Mouse (Mus musculus) ES-E14 (cell line): ENCODE measurements at regions not wholly inside any gene's neighbourhood (a gene's known extent, or its start where the extent isn't known, plus 50 kb on each side); places are given as distances from the start of the nearest gene placed in this dataset.

Source experiments
- DNase-seq: peaks from one replicate; pipeline ENCODE4 v3.0.0-alpha.2; 2013; ENCODE audit warnings: low read depth, low spot score
- H3K27ac ChIP-seq: 2 replicates; pipeline ENCODE4 v1.5.1; 2012; ENCODE audit warnings: low read depth, mild to moderate bottlenecking, low read length, moderate library complexity, mixed read lengths; ENCODE audit not compliant: poor library complexity, insufficient read depth, severe bottlenecking
- H3K36me3 ChIP-seq: 2 replicates; pipeline ENCODE4 v1.6.1; 2012; ENCODE audit warnings: mild to moderate bottlenecking, low read length, moderate library complexity, mixed read lengths; ENCODE audit not compliant: control insufficient read depth, poor library complexity, insufficient read depth, severe bottlenecking
- H3K4me1 ChIP-seq, 2 experiments: fragments of 150-350 bp in 1 of 2; sonication (generic) in 1 of 2; 2 replicates each; pipeline ENCODE4 v1.6.1; 2012; ENCODE audit warnings: low read length in 2 of 2, mild to moderate bottlenecking in 1 of 2, mixed read lengths in 1 of 2; ENCODE audit not compliant: control insufficient read depth in 2 of 2, insufficient read depth in 2 of 2, poor library complexity in 1 of 2
- H3K4me3 ChIP-seq, 2 experiments: fragments of 150-350 bp in 1 of 2; sonication (generic) in 1 of 2; 2 replicates each; pipeline ENCODE4 v1.5.1; 2012; ENCODE audit warnings: low read length in 2 of 2, low read depth in 1 of 2, mild to moderate bottlenecking in 1 of 2, mixed read lengths in 1 of 2; ENCODE audit not compliant: insufficient read depth in 1 of 2, poor library complexity in 1 of 2, severe bottlenecking in 1 of 2
- H3K9ac ChIP-seq: 2 replicates; pipeline ENCODE4 v1.6.1; 2012; ENCODE audit warnings: low read depth, mild to moderate bottlenecking, low read length, mixed read lengths; ENCODE audit not compliant: poor library complexity, insufficient read depth, severe bottlenecking
- H3K9me3 ChIP-seq: fragments of 150-350 bp; sonication (generic); 2 replicates; pipeline ENCODE4 v1.6.1; 2012; ENCODE audit warnings: low read depth, mild to moderate bottlenecking, low read length; ENCODE audit not compliant: control insufficient read depth, insufficient read depth
- CHD2 ChIP-seq: IDR thresholded peaks from 2 replicates; pipeline ENCODE4 v1.6.1; 2014; ENCODE audit warnings: mild to moderate bottlenecking, low read depth, low read length, inconsistent platforms
- HCFC1 ChIP-seq: IDR thresholded peaks from 2 replicates; pipeline ENCODE4 v1.6.1; 2012; ENCODE audit warnings: low read length, inconsistent platforms, borderline replicate concordance; ENCODE audit not compliant: insufficient read depth
- MAFK ChIP-seq: IDR thresholded peaks from 2 replicates; pipeline ENCODE4 v1.6.1; 2014; ENCODE audit warnings: mild to moderate bottlenecking, low read depth, low read length, inconsistent platforms; ENCODE audit not compliant: insufficient read depth
- ZC3H11A ChIP-seq: IDR thresholded peaks from 2 replicates; pipeline ENCODE4 v1.6.1; 2012; ENCODE audit warnings: low read depth, mild to moderate bottlenecking, inconsistent platforms, low read length, borderline replicate concordance
- ZNF384 ChIP-seq: IDR thresholded peaks from 2 replicates; pipeline ENCODE4 v1.6.1; 2012; ENCODE audit warnings: low read depth, low read length, inconsistent platforms
- in situ Hi-C, 2 experiments: fragments of 600-800 bp; cut with MboI; formaldehyde crosslinking; loops; one replicate each; pipeline ENCODE4 v1.15.1; 2025; ENCODE audit warnings: low sequenced_read_pairs in 2 of 2, inconsistent platforms in 1 of 2; ENCODE audit not compliant: unreplicated experiment in 2 of 2

DNA sequence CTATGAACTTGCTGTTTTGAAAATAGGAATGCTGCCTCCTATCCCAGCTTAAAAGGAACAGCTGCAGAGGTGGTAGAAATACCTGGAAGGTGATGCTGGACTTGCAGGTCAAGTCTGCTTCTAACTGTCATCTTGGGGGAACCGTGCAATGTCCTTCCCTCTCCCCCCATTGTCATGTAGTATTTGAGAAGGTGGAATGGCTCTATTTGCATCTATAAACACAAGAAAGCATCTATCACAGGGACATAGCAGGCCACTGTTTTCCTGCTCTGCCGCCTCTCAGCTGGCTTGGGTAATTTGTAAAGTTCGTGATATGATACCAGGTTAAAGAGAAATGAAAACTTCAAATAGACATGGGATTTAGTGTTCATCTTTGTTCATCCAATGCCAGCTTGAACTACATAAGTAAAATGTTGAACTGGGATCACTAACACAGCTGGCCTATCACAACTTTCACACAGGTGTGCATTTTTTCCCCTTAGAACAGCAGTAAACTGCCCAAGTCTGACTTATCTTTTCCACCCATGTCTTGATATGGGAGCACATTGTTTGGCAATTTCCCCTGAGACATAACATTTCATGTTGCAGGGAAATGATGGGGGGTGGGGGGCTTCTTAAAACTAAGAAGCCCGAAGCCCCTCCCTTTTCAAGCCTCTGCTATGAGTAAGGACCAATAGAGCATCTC is 138.6 kb upstream of the Fndc3a start:
- no peak overlapping the region for H3K9ac ChIP-seq
- H3K4me3 ChIP-seq: no peak overlapping the region
- TF ChIP-seq CHD2 (no peak), ZNF384 (no peak), ZC3H11A (no peak), MAFK (no peak), HCFC1 (no peak)
- no peak overlapping the region for H3K27ac ChIP-seq
- peaks cover 6 to 10% of the 10 kb centered on the region in 2 experiments; a peak in 3 of 4 replicates for H3K4me1 ChIP-seq
- no peaks in the 10 kb centered on the region for H3K36me3 ChIP-seq
- DNase-seq: no peak
- H3K9me3 ChIP-seq: no peaks in the 10 kb centered on the region
- in situ Hi-C loops: no loop called here

DNA sequence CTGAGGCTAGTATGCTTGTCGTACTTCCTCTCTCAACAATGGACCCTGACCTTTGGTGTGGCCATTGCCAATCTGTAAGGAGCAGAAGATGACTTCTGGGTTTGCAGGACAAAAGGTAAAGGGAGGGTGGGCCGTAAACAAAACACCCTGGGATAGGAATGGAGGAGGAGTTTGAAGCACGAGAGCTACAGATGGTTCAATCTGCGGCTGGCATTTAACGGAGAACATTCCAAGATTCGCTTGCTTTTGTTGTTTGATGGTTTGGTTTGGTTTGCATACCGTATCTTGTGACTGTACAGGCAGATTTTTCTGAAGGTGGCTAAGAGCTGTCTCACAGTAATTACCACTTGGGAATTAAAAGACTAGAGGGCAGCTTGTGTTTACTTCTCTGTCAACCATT is 137.7 kb upstream of the Fndc3a start:
- TF ChIP-seq CHD2: no peak
- no peaks in the 10 kb centered on the region for H3K9me3 ChIP-seq
- in situ Hi-C loops: no loop called here
- H3K9ac ChIP-seq: no peak overlapping the region
- no peak overlapping the region for H3K27ac ChIP-seq
- peak overlapping the region; percentile 8 to 17; a peak in 2 of 4 replicates for H3K4me3 ChIP-seq
- H3K4me1 ChIP-seq: peaks cover 6 to 10% of the 10 kb centered on the region in 2 experiments; a peak in 3 of 4 replicates
- DNase-seq: peak; percentile 63
- H3K36me3 ChIP-seq: no peaks in the 10 kb centered on the region

DNA sequence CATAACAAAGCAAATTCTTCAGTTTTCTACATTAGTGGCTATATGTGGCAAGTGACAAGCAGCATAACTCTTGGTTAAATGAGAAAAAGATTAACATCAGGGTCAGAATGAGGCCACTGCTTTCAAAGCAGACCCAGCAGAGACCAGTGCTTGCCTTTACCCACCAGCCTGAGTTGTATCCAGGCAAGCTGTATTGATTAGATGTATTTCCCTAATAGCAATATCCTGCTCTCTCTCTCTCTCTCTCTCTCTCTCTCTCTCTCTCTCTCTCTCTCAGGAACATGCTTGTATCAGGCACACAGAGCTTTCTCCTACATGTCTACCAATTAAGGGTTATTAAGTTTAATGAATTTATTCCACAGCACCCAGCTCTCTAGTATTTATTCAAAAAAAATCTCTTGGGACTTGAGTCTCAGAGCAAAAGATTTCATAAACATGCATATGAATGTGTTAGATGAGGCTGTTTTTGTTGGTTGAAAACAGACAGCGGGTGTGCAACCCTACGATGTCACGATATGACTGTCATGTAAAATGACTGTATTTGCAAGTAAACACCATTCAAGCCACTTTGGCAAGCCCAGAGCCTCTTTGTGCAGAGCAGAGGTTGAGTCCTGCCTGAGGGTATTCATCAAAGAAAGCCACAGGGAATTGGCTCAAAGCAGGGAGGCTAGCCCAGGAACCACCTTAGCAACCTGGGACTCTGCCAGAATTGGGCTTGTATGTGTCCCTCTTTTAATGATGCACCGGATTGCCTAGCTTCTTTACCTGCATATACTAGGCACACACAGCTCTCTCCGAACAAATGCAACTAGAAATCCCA is 136.0 kb upstream of the Fndc3a start:
- DNase-seq: peak; percentile 61
- Histone ChIP-seq H3K36me3 (no peaks in the 10 kb centered on the region), H3K4me3 (no peak overlapping the region), H3K27ac (peak overlapping the region; percentile 72; the same call in 1 of the 2 replicates), H3K9ac (no peak overlapping the region), H3K9me3 (no peaks in the 10 kb centered on the region), H3K4me1 (peaks cover 6 to 10% of the 10 kb centered on the region in 2 experiments; a peak in 3 of 4 replicates)
- in situ Hi-C loops: no loop called here
- TF ChIP-seq ZC3H11A (no peak), MAFK (no peak), HCFC1 (no peak), ZNF384 (no peak), CHD2 (no peak)

DNA sequence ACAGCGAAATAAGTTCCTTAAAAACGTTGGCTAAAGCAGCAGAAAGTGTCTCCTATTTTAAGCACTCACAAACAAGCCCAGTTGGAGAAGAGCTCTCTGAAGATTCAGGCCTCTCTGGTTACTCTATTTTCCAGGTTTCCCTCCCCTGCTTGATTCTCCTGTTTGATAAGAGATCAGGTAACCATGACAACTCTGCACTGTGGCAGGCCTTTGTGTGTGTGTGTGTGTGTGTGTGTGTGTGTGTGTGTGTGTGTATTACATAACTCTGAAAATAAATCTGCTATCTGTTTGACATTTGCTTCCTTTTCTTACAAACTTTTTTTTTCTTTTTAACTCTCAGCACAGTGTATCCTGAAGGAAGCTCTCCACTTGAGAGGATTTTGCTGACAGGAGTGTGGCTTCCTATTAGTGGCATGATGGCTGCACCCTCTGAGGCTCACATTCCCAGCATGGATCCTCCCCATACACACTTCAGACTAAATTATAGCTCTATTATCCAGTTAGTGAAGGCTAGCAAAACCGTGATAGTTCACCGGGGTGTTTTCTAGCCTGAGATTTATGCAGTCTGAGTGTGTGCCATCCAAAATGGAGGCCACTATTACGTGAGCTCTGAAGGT is 135.1 kb upstream of the Fndc3a start:
- Histone ChIP-seq H3K27ac (no peak overlapping the region), H3K4me3 (no peak overlapping the region), H3K4me1 (peaks cover 6 to 10% of the 10 kb centered on the region in 2 experiments; a peak in 3 of 4 replicates), H3K9me3 (no peaks in the 10 kb centered on the region), H3K36me3 (no peaks in the 10 kb centered on the region), H3K9ac (no peak overlapping the region)
- in situ Hi-C loops: no loop called here
- no peak for DNase-seq
- TF ChIP-seq MAFK (no peak), ZC3H11A (no peak)
